Comparison of ENCODE assay signal across 8 mouse cellular contexts in genomic region chr14:25565344-25566088, GRCm38 (mm10).
DNase-seq lines count a peak whose midpoint lies in the region; ATAC-seq and TF ChIP-seq lines count a peak whose summit lies in the region.

No protein-coding gene starts in this region.

- TF ChIP-seq EP300 in ES-Bruce4 (IDR thresholded peaks at IDR 0.05; ENCODE audit: insufficient read depth, low read depth, low read length) = 0 out of 2 replicates have a peak, but pooled peaks have one; percentile 37

- peak; percentile 93 for TF ChIP-seq CTCF in ES-Bruce4 (IDR thresholded peaks at IDR 0.05; ENCODE audit: low read depth, low read length)
- TF ChIP-seq CTCF in testis, adult 2 months (IDR thresholded peaks at IDR 0.05; ENCODE audit: control insufficient read depth, insufficient read depth, insufficient replicate concordance, low read depth, low read length) = peak; percentile 69; the same call in 1 of the 2 replicates

- no peak overlapping the region for H3K4me3 ChIP-seq in ES-Bruce4 (ENCODE audit: low read depth, low read length)
- no peak overlapping the region for H3K4me3 ChIP-seq in forebrain, embryonic 15.5 days
- H3K4me3 ChIP-seq in liver, embryonic 16.5 days (ENCODE audit: low read depth, low read length) = no peak overlapping the region
- no peak overlapping the region for H3K4me3 ChIP-seq in neural tube, embryonic 13.5 days
- H3K4me3 ChIP-seq in testis, adult 2 months (ENCODE audit: control insufficient read depth, low read depth, low read length) = no peak overlapping the region

- peak; percentile 89 for DNase-seq in cerebellum, adult 11 months
- peak; percentile 88 to 92 for DNase-seq in heart, postnatal 14 days
- peak; percentile 24 for DNase-seq in large intestine, adult 2 months (ENCODE audit: low read depth, low spot score)

- no peak overlapping the region for H3K9ac ChIP-seq in ES-Bruce4 (ENCODE audit: low read depth, poor library complexity, severe bottlenecking)
- H3K9ac ChIP-seq in forebrain, embryonic 15.5 days (replicated peaks) = peak overlapping the region; percentile 12; the same call in 1 of the 2 replicates
- H3K9ac ChIP-seq in liver, embryonic 16.5 days (ENCODE audit: low read depth, low read length) = no peak overlapping the region
- peak overlapping the region; percentile 10 for H3K9ac ChIP-seq in neural tube, embryonic 13.5 days

- no peaks in the 10 kb centered on the region for H3K9me3 ChIP-seq in ES-Bruce4 (replicated peaks; ENCODE audit: control insufficient read depth, insufficient read depth, low read length, poor library complexity, severe bottlenecking)
- no peaks in the 10 kb centered on the region for H3K9me3 ChIP-seq in forebrain, embryonic 15.5 days
- H3K9me3 ChIP-seq in liver, embryonic 16.5 days (replicated peaks; ENCODE audit: control insufficient read depth, low read length) = no peaks in the 10 kb centered on the region
- no peaks in the 10 kb centered on the region for H3K9me3 ChIP-seq in neural tube, embryonic 13.5 days

- 16% methylated on average over 11 of the region's 11 CpGs for WGBS in forebrain, embryonic 15.5 days
- 27% methylated on average over 11 of the region's 11 CpGs for WGBS in large intestine, adult 2 months
- whole genome bisulfite sequencing in liver, embryonic 16.5 days (ENCODE audit: insufficient replicate concordance) = 34% methylated on average over 11 of the region's 11 CpGs
- WGBS in neural tube, embryonic 13.5 days = 21% methylated on average over 11 of the region's 11 CpGs

- no peak overlapping the region for H3K4me2 ChIP-seq in forebrain, embryonic 15.5 days (replicated peaks)
- H3K4me2 ChIP-seq in liver, embryonic 16.5 days (ENCODE audit: low read depth, low read length) = no peak overlapping the region
- H3K4me2 ChIP-seq in neural tube, embryonic 13.5 days = no peak overlapping the region

- H3K27me3 ChIP-seq in ES-Bruce4 (ENCODE audit: control insufficient read depth, insufficient read depth, low read length, poor library complexity, severe bottlenecking) = no peaks in the 10 kb centered on the region
- H3K27me3 ChIP-seq in forebrain, embryonic 15.5 days = no peaks in the 10 kb centered on the region
- no peaks in the 10 kb centered on the region for H3K27me3 ChIP-seq in liver, embryonic 16.5 days (ENCODE audit: control insufficient read depth, insufficient read depth, low read depth, low read length)
- no peaks in the 10 kb centered on the region for H3K27me3 ChIP-seq in neural tube, embryonic 13.5 days
- H3K27me3 ChIP-seq in testis, adult 2 months (ENCODE audit: control insufficient read depth, insufficient read depth, low read length) = no peaks in the 10 kb centered on the region

- intact Hi-C loops in heart, postnatal 14 days (cut with DNase I) = loop anchor here (1.0 to 5.0 kb wide), 3 partner anchors 105 to 451 kb away; no protein-coding TSS in a partner anchor

- H3K36me3 ChIP-seq in ES-Bruce4 (ENCODE audit: control insufficient read depth, insufficient read depth, low read length, poor library complexity, severe bottlenecking) = no peaks in the 10 kb centered on the region
- H3K36me3 ChIP-seq in forebrain, embryonic 15.5 days = no peaks in the 10 kb centered on the region
- H3K36me3 ChIP-seq in liver, embryonic 16.5 days (ENCODE audit: control insufficient read depth, insufficient read depth) = peaks cover 8% of the 10 kb centered on the region; the same call in 1 of the 2 replicates
- H3K36me3 ChIP-seq in neural tube, embryonic 13.5 days = no peaks in the 10 kb centered on the region
- no peaks in the 10 kb centered on the region for H3K36me3 ChIP-seq in testis, adult 2 months (ENCODE audit: control insufficient read depth, insufficient read depth, low read length)

- ATAC-seq in forebrain, embryonic 15.5 days (replicated peaks) = peak; percentile 84
- ATAC-seq in liver, embryonic 16.5 days (ENCODE audit: low read depth) = peak; percentile 68
- ATAC-seq in neural tube, embryonic 13.5 days (ENCODE audit: low read depth) = peak; percentile 63

- no peak overlapping the region for H3K27ac ChIP-seq in ES-Bruce4 (ENCODE audit: insufficient read depth, low read length)
- H3K27ac ChIP-seq in forebrain, embryonic 15.5 days (replicated peaks) = peak overlapping the region; percentile 73
- no peak overlapping the region for H3K27ac ChIP-seq in liver, embryonic 16.5 days (ENCODE audit: low read length)
- peak overlapping the region; percentile 85 for H3K27ac ChIP-seq in neural tube, embryonic 13.5 days (replicated peaks)
- no peak overlapping the region for H3K27ac ChIP-seq in testis, adult 2 months (ENCODE audit: control insufficient read depth, insufficient read depth, low read depth, low read length)

- no peaks in the 10 kb centered on the region for H3K4me1 ChIP-seq in ES-Bruce4 (ENCODE audit: control insufficient read depth, insufficient read depth, low read length)
- H3K4me1 ChIP-seq in forebrain, embryonic 15.5 days = peaks cover 29% of the 10 kb centered on the region
- peaks cover 14% of the 10 kb centered on the region for H3K4me1 ChIP-seq in liver, embryonic 16.5 days (ENCODE audit: control insufficient read depth, low read depth, low read length)
- peaks cover 55% of the 10 kb centered on the region for H3K4me1 ChIP-seq in neural tube, embryonic 13.5 days (replicated peaks)
- no peaks in the 10 kb centered on the region for H3K4me1 ChIP-seq in testis, adult 2 months (ENCODE audit: control insufficient read depth, insufficient read depth, low read length)

- TF ChIP-seq POLR2A in ES-Bruce4 (IDR thresholded peaks at IDR 0.05; ENCODE audit: insufficient read depth, low read length) = no peak
- no peak for TF ChIP-seq POLR2A in testis, adult 2 months (IDR thresholded peaks at IDR 0.05; ENCODE audit: control insufficient read depth, low read depth, low read length)

Comparison
In these comparisons a context has a peak if more than half of its experiments do, and no peak if none do; other contexts are left out.
1. H3K27ac ChIP-seq: peak in forebrain, embryonic 15.5 days (single experiment) and neural tube, embryonic 13.5 days (single experiment); none in ES-Bruce4 (single experiment), liver, embryonic 16.5 days (single experiment) and testis, adult 2 months (single experiment).
2. H3K9ac ChIP-seq: peak in forebrain, embryonic 15.5 days (single experiment) and neural tube, embryonic 13.5 days (single experiment); none in ES-Bruce4 (single experiment) and liver, embryonic 16.5 days (single experiment).
3. DNase-seq: peak in every context shown above with its lines; median percentile 90 in heart, postnatal 14 days; 89 in cerebellum, adult 11 months; 24 in large intestine, adult 2 months.
4. Peak in every context shown above with its lines, with median percentiles within 50 percentile points of each other: ATAC-seq.